Mouse (Mus musculus) thymus, adult 2 months (tissue): ENCODE measurements around the gene Pptc7. TPM values are rescaled to one million over a fixed set of nuclear protein-coding genes. Genes with fewer than 3 reads are reported as not detected.

ENCODE experiments used
- DNase-seq: peaks from one replicate; pipeline ENCODE4 v3.0.0; 2021
- H3K27ac ChIP-seq: fragments of 200-500 bp; 2 replicates; pipeline ENCODE4 v1.5.1; 2012; ENCODE audit warnings: low read length, control low read depth; ENCODE audit not compliant: control insufficient read depth, insufficient read depth
- H3K27me3 ChIP-seq: fragments of 200-500 bp; 2 replicates; pipeline ENCODE4 v1.6.1; 2012; ENCODE audit warnings: mild to moderate bottlenecking, low read length, moderate library complexity, mixed read lengths; ENCODE audit not compliant: control insufficient read depth, insufficient read depth
- H3K36me3 ChIP-seq: fragments of 200-500 bp; 2 replicates; pipeline ENCODE4 v1.6.1; 2012; ENCODE audit warnings: mild to moderate bottlenecking, low read length, moderate library complexity; ENCODE audit not compliant: control insufficient read depth, insufficient read depth
- H3K4me1 ChIP-seq: fragments of 200-500 bp; replicated peaks from 2 replicates; pipeline ENCODE4 v1.6.1; 2012; ENCODE audit warnings: low read length; ENCODE audit not compliant: control insufficient read depth, insufficient read depth
- H3K4me3 ChIP-seq: fragments of 200-500 bp; 2 replicates; pipeline ENCODE4 v1.5.1; 2012; ENCODE audit warnings: mild to moderate bottlenecking, low read length, control low read depth, moderate library complexity; ENCODE audit not compliant: control insufficient read depth, insufficient read depth
- CTCF ChIP-seq: fragments of 200-500 bp; IDR thresholded peaks from 2 replicates; pipeline ENCODE4 v1.5.1; 2012; ENCODE audit warnings: mild to moderate bottlenecking, control low read depth, low read length, moderate library complexity, borderline replicate concordance; ENCODE audit not compliant: control insufficient read depth, poor library complexity, insufficient read depth; ENCODE audit errors: extremely low read depth
- POLR2A ChIP-seq: fragments of 200-500 bp; IDR thresholded peaks from 2 replicates; pipeline ENCODE4 v1.6.1; 2012; ENCODE audit warnings: mild to moderate bottlenecking, low read length, control low read depth, moderate library complexity; ENCODE audit not compliant: control insufficient read depth, poor library complexity, insufficient read depth; ENCODE audit errors: extremely low read depth
- WGBS: fragments of 180-500 bp; shearing (Covaris S2); methylation state at CpG from one replicate; pipeline ENCODE4 v1.1.7; 2018; 5-methylcytosine and 5-hydroxymethylcytosine counted together
- polyA plus RNA-seq: library from polyadenylated mRNA; depleted of rRNA; stranded (reverse); fragments of >200 nt; gene quantifications from 2 replicates; pipeline ENCODE4 v1.2.3, GENCODE M21; 2012; rRNA removed

Gene Pptc7
- 72.4 and 78.8 TPM in 2 replicates for polyA plus RNA-seq

GRCm38 (mm10) chr5:122284183-122285028, at the start of gene Pptc7:
Gene Pptc7, plus strand, starts transcription at chr5:122284365.
- no peak for TF ChIP-seq CTCF
- TF ChIP-seq POLR2A = peak; percentile 77
- Histone ChIP-seq H3K4me1 (peaks cover 26% of the 10 kb centered on the region), H3K36me3 (no peaks in the 10 kb centered on the region; the same call in 1 of the 2 replicates), H3K27me3 (no peaks in the 10 kb centered on the region), H3K27ac (peak within 1 kb of the TSS; percentile 54), H3K4me3 (peak within 1 kb of the TSS; percentile 97)
- DNase-seq = peak; percentile 91
- WGBS = under 1% methylated on average over 113 of the region's 114 CpGs

GRCm38 (mm10) chr5:122235196-122235836, 48.8 kb upstream of the Pptc7 start:
- Histone ChIP-seq H3K36me3 (no peaks in the 10 kb centered on the region), H3K27ac (peak overlapping the region; percentile 98), H3K27me3 (no peaks in the 10 kb centered on the region), H3K4me1 (peaks cover 59% of the 10 kb centered on the region), H3K4me3 (peak overlapping the region; percentile 14)
- peak; percentile 78 for DNase-seq
- 1% methylated on average over 9 of the region's 9 CpGs for whole genome bisulfite sequencing
- TF ChIP-seq POLR2A (no peak), CTCF (no peak)

- DNase-seq = no peak
- WGBS = 80% methylated on average over 5 of the region's 5 CpGs
- Histone ChIP-seq H3K4me1 (peaks cover 45% of the 10 kb centered on the region), H3K36me3 (no peaks in the 10 kb centered on the region; the same call in 1 of the 2 replicates), H3K27ac (no peak overlapping the region), H3K27me3 (no peaks in the 10 kb centered on the region), H3K4me3 (no peak overlapping the region)
- TF ChIP-seq POLR2A (no peak), CTCF (no peak)
These were observed 47.0 kb upstream of the Pptc7 start for GRCm38 (mm10) chr5:122237200-122237599.

- peaks cover 31% of the 10 kb centered on the region for H3K4me1 ChIP-seq
- 96% methylated on average over 7 of the region's 7 CpGs for WGBS
These were observed 44.5 kb upstream of the Pptc7 start for GRCm38 (mm10) chr5:122239618-122240017.

GRCm38 (mm10) chr5:122240521-122240920, 43.6 kb upstream of the Pptc7 start:
- H3K27ac ChIP-seq = no peak overlapping the region
- H3K4me1 ChIP-seq = peaks cover 28% of the 10 kb centered on the region
- H3K4me3 ChIP-seq = no peak overlapping the region
- no peak for TF ChIP-seq POLR2A
- no peak for TF ChIP-seq CTCF
- H3K36me3 ChIP-seq = no peaks in the 10 kb centered on the region; the same call in 1 of the 2 replicates
- WGBS = over 99% methylated on average over 11 of the region's 11 CpGs
- H3K27me3 ChIP-seq = no peaks in the 10 kb centered on the region
- DNase-seq = no peak

More at GRCm38 (mm10) chr5:122239618-122240017, 44.5 kb upstream of the Pptc7 start:
- Histone ChIP-seq H3K4me3 (no peak overlapping the region), H3K36me3 (no peaks in the 10 kb centered on the region; the same call in 1 of the 2 replicates), H3K27me3 (no peaks in the 10 kb centered on the region), H3K27ac (no peak overlapping the region)
- no peak for DNase-seq
- no peak for TF ChIP-seq POLR2A
- TF ChIP-seq CTCF = no peak

- Histone ChIP-seq H3K27me3 (no peaks in the 10 kb centered on the region), H3K36me3 (no peaks in the 10 kb centered on the region; the same call in 1 of the 2 replicates), H3K4me1 (peaks cover 26% of the 10 kb centered on the region), H3K27ac (no peak overlapping the region), H3K4me3 (no peak overlapping the region)
- no peak for TF ChIP-seq CTCF
- TF ChIP-seq POLR2A = no peak
- WGBS = 91% methylated on average over 1 of the region's 1 CpGs
- no peak for DNase-seq
These were observed 43.2 kb upstream of the Pptc7 start for GRCm38 (mm10) chr5:122240989-122241388.
